Mouse (Mus musculus) cortical plate, adult 2 months (tissue): ENCODE measurements around the gene Adamtsl5.

Source experiments
- CTCF ChIP-seq: fragments of 200-500 bp; IDR thresholded peaks from 2 replicates; pipeline ENCODE4 v1.5.1; 2011; ENCODE audit warnings: mild to moderate bottlenecking, control low read depth, low read length; ENCODE audit not compliant: insufficient read depth; ENCODE audit errors: extremely low read depth
- POLR2A ChIP-seq: fragments of 200-500 bp; IDR thresholded peaks from 2 replicates; pipeline ENCODE4 v1.6.1; 2011; ENCODE audit warnings: mild to moderate bottlenecking, low read length, control low read depth; ENCODE audit not compliant: insufficient read depth; ENCODE audit errors: extremely low read depth

DNA sequence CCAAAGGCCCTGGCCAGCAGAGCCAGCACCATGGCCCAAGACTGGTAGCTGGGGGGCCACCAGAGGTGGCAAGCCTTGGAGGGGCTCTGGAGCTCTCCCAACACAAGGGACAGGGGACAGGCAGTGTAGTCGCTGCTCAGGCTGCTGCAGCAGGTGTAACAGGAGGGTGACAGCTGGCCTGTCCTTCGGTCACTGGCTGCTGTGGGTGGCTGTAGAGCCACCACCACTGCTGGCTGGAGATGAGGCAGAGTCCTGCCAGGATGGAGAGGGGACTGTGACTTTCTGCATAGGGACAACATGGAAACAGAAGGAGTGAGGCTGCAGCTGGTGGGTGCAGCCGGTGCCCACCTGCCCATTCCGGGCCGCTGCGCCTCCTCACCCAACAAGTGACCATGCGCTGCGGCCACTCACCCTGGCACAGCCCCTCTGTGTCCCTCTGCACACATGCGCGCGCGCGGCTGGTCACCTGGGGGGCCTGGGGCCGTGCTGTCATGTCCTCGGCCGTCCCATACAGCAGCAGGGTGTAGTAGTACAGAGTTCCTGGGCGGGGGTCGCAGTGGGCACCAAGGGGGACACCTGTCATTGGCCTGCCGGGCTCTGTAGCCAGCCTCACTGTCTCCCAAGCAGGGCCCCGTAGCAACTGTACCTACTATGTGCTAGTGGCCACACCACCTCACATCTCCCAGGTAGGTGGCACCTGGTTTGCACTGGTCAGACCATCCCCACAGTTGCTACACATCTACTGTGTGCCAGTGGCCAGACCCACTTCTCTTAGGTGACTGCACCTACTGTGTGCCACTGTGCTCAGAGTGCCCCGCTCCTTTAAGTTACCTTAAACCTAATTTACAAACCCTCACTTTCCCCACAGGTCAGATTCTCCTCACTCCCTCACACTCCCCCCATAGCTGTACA lies 26.3 kb downstream of the Adamtsl5 start:
- TF ChIP-seq CTCF (no peak), POLR2A (no peak)
